Mouse (Mus musculus) right cerebral cortex, postnatal 4 days (tissue): Measurements from ENCODE around the gene Capn5.
A peak's percentile ranks its signal among the peaks of the same experiment; 100 is the strongest.

Experiments used
- DNase-seq: peaks from one replicate; pipeline ENCODE4 v3.0.0-alpha.2; 2022

Gene Capn5

GRCm38 (mm10) chr7:98174883-98175755, 3.0 kb downstream of the Capn5 start:
- DNase-seq, result no peak

GRCm38 (mm10) chr7:98173408-98173807, 4.7 kb downstream of the Capn5 start:
- DNase-seq, result no peak

GRCm38 (mm10) chr7:98172661-98173060, 5.4 kb downstream of the Capn5 start:
- no peak for DNase-seq

- no peak for DNase-seq
Measured at GRCm38 (mm10) chr7:98171141-98172073, 6.7 kb downstream of the Capn5 start.

- no peak for DNase-seq
Measured at GRCm38 (mm10) chr7:98164999-98165528, 13.0 kb downstream of the Capn5 start.

- DNase-seq, result no peak
Measured at GRCm38 (mm10) chr7:98164382-98164998, 13.6 kb downstream of the Capn5 start.

- DNase-seq, result no peak
Measured at GRCm38 (mm10) chr7:98163700-98164099, 14.4 kb downstream of the Capn5 start.

- no peak for DNase-seq
Measured at GRCm38 (mm10) chr7:98162239-98162638, 15.8 kb downstream of the Capn5 start.

GRCm38 (mm10) chr7:98160041-98160740, 17.9 kb downstream of the Capn5 start:
- DNase-seq, result no peak

GRCm38 (mm10) chr7:98158481-98158880, 19.6 kb downstream of the Capn5 start:
- no peak for DNase-seq

GRCm38 (mm10) chr7:98157636-98158332, 20.3 kb downstream of the Capn5 start:
- no peak for DNase-seq

- DNase-seq, result no peak
Measured at GRCm38 (mm10) chr7:98156280-98156665, 21.8 kb downstream of the Capn5 start.

GRCm38 (mm10) chr7:98155546-98156279, 22.4 kb downstream of the Capn5 start:
- peak; percentile 71 for DNase-seq

GRCm38 (mm10) chr7:98153892-98154291, 24.2 kb downstream of the Capn5 start:
- no peak for DNase-seq

- no peak for DNase-seq
Measured at GRCm38 (mm10) chr7:98153345-98153744, 24.7 kb downstream of the Capn5 start.

- no peak for DNase-seq
Measured at GRCm38 (mm10) chr7:98152400-98152799, 25.7 kb downstream of the Capn5 start.

- DNase-seq, result no peak
Measured at GRCm38 (mm10) chr7:98150525-98150924, 27.5 kb downstream of the Capn5 start.

GRCm38 (mm10) chr7:98149802-98150201, 28.3 kb downstream of the Capn5 start:
- DNase-seq, result no peak

- DNase-seq, result no peak
Measured at GRCm38 (mm10) chr7:98148721-98149407, 29.2 kb downstream of the Capn5 start.

- DNase-seq, result no peak
Measured at GRCm38 (mm10) chr7:98147766-98148165, 30.3 kb downstream of the Capn5 start.
